Mouse (Mus musculus) stomach, embryonic 15.5 days (tissue): ENCODE measurements around the gene Hip1r. TPM values are rescaled to one million over a fixed set of nuclear protein-coding genes. Genes with fewer than 3 reads are reported as not detected.

Source experiments
- ATAC-seq: fragments of 200-750 bp; cut with Nextera tagmentation; 2 replicates; pipeline ENCODE4 v1.8.0; 2017; ENCODE audit warnings: low read depth, moderate number of reproducible peaks, moderate TSS enrichment; ENCODE audit not compliant: insufficient read depth, low FRiP score
- H3K27ac ChIP-seq: fragments of 300-500 bp; sonication (generic); 2 replicates; pipeline ENCODE4 v1.5.1; 2015; ENCODE audit warnings: mild to moderate bottlenecking, inconsistent platforms
- H3K27me3 ChIP-seq: fragments of 300-500 bp; sonication (generic); replicated peaks from 2 replicates; pipeline ENCODE4 v1.6.1; 2015; ENCODE audit warnings: inconsistent platforms
- H3K36me3 ChIP-seq: fragments of 300-500 bp; sonication (generic); 2 replicates; pipeline ENCODE4 v1.6.1; 2015; ENCODE audit warnings: inconsistent platforms
- H3K4me1 ChIP-seq: fragments of 300-500 bp; sonication (generic); 2 replicates; pipeline ENCODE4 v1.6.1; 2015; ENCODE audit warnings: inconsistent platforms
- H3K4me2 ChIP-seq: fragments of 300-500 bp; sonication (generic); 2 replicates; pipeline ENCODE4 v1.6.1; 2015; ENCODE audit warnings: mild to moderate bottlenecking, inconsistent platforms
- H3K4me3 ChIP-seq: fragments of 300-500 bp; sonication (generic); replicated peaks from 2 replicates; pipeline ENCODE4 v1.5.1; 2015; ENCODE audit warnings: inconsistent platforms
- H3K9ac ChIP-seq: fragments of 300-500 bp; sonication (generic); 2 replicates; pipeline ENCODE4 v1.6.1; 2015; ENCODE audit warnings: inconsistent platforms
- H3K9me3 ChIP-seq: fragments of 300-500 bp; sonication (generic); 2 replicates; pipeline ENCODE4 v1.6.1; 2016; ENCODE audit warnings: inconsistent platforms
- WGBS: fragments of 180-500 bp; shearing (Covaris S2); methylation state at CpG from one replicate; pipeline ENCODE4 v1.1.7; 2015; 5-methylcytosine and 5-hydroxymethylcytosine counted together
- polyA plus RNA-seq: library from polyadenylated mRNA; unstranded; fragments of >200 nt; fragmentation: Nextera tagmentation; extraction: Ambion mirVana; gene quantifications from 2 replicates; pipeline ENCODE4 v1.2.1, GENCODE M21; 2015

The Hip1r gene
- polyA plus RNA-seq, 1 experiment from 2014 or later = 27.0 TPM

DNA sequence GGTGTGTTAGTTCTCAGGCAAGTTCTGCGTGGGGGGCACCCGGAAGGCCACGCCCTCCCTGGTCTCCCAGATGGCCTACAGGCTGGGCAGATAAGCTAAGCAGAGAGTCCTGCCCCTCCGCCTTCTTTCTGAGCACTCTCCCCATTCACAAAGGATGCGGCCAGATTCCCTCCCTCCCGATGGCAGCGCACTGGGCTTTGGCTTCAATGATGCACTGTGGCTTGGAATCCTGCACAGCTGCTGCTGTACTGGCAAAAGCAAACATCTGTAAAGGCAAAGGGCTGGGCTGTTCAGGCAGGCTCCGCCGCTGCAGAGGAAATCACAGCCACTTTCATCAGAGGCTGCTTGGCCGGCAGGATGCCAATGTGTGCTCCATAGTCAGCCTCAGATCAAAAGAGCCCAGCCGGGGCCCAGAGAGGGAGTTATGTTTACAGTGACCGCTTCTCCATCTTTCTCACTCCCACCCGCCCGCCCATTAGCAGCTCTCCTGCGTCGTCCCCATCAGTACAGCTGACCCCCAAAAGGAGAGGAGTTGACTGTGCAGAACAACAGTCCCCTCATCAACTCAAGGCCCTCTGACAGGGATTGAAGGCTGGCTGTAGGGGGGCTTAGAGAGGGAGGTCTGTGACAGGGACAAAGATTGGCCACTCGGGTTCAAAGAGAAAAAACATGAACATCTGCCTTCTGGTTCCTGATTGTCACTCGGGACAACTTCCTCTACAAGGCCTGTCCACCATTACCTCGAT, 37.7 kb downstream of the Hip1r start:
- no peaks in the 10 kb centered on the region for H3K27me3 ChIP-seq
- peaks cover 27% of the 10 kb centered on the region for H3K36me3 ChIP-seq
- no peak overlapping the region for H3K4me3 ChIP-seq
- peak; percentile 52 for ATAC-seq
- H3K4me1 ChIP-seq = peaks cover 54% of the 10 kb centered on the region
- no peaks in the 10 kb centered on the region for H3K9me3 ChIP-seq
- 8% methylated on average over 19 of the region's 19 CpGs for WGBS
- H3K27ac ChIP-seq = peak overlapping the region; percentile 83
- peak overlapping the region; percentile 41 for H3K4me2 ChIP-seq
- H3K9ac ChIP-seq = no peak overlapping the region

GRCm38 (mm10) chr5:124011927-124012326, 38.5 kb downstream of the Hip1r start:
- Histone ChIP-seq H3K9me3 (no peaks in the 10 kb centered on the region), H3K27ac (peak overlapping the region; percentile 83), H3K4me1 (peaks cover 62% of the 10 kb centered on the region), H3K4me2 (peak overlapping the region; percentile 41), H3K36me3 (peaks cover 22% of the 10 kb centered on the region), H3K4me3 (no peak overlapping the region), H3K27me3 (no peaks in the 10 kb centered on the region), H3K9ac (no peak overlapping the region)
- ATAC-seq = no peak
- 34% methylated on average over 8 of the region's 8 CpGs for WGBS

GRCm38 (mm10) chr5:124012885-124013284, 39.5 kb downstream of the Hip1r start:
- no peak for ATAC-seq
- 0 out of 2 replicates have a peak overlapping the region, but pooled peaks have one; percentile 83 for H3K27ac ChIP-seq
- peaks cover 14% of the 10 kb centered on the region for H3K36me3 ChIP-seq
- no peak overlapping the region for H3K4me2 ChIP-seq
- WGBS = 66% methylated on average over 10 of the region's 10 CpGs
- H3K4me3 ChIP-seq = no peak overlapping the region
- H3K4me1 ChIP-seq = peaks cover 72% of the 10 kb centered on the region
- H3K9me3 ChIP-seq = no peaks in the 10 kb centered on the region
- H3K9ac ChIP-seq = no peak overlapping the region
- no peaks in the 10 kb centered on the region for H3K27me3 ChIP-seq

GRCm38 (mm10) chr5:124013747-124014146, 40.3 kb downstream of the Hip1r start:
- Histone ChIP-seq H3K36me3 (peaks cover 7% of the 10 kb centered on the region), H3K9ac (no peak overlapping the region), H3K4me2 (no peak overlapping the region), H3K27me3 (no peaks in the 10 kb centered on the region), H3K9me3 (no peaks in the 10 kb centered on the region), H3K4me3 (no peak overlapping the region), H3K4me1 (peaks cover 74% of the 10 kb centered on the region), H3K27ac (no peak overlapping the region)
- ATAC-seq = no peak
- WGBS = 83% methylated on average over 16 of the region's 16 CpGs

DNA sequence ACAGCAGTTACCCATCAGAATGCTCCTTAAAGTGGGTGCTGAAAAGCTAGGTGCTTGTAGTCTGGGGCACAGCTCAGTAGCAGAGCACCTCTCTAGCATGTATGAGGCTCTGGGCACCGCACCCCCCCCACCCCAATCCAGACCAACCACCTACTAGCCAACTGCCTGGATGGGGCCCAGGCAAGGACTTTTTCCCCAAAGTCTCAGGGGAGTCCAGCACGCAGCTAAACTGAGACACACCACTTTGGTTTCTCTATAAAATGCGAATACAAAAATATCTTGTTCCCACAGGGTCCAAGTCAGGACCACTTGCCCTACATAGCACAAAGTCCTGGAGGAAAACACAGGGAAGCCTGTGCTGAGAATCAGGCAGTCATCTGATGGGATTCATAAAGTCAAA, 40.8 kb downstream of the Hip1r start:
- 79% methylated on average over 3 of the region's 3 CpGs for WGBS
- peak overlapping the region; percentile 60; the same call in 1 of the 2 replicates for H3K27ac ChIP-seq
- H3K27me3 ChIP-seq = no peaks in the 10 kb centered on the region
- H3K36me3 ChIP-seq = peaks cover 4% of the 10 kb centered on the region; the same call in 1 of the 2 replicates
- H3K4me3 ChIP-seq = no peak overlapping the region
- no peak for ATAC-seq
- H3K9ac ChIP-seq = no peak overlapping the region
- no peaks in the 10 kb centered on the region for H3K9me3 ChIP-seq
- H3K4me2 ChIP-seq = no peak overlapping the region
- H3K4me1 ChIP-seq = peaks cover 76% of the 10 kb centered on the region

DNA sequence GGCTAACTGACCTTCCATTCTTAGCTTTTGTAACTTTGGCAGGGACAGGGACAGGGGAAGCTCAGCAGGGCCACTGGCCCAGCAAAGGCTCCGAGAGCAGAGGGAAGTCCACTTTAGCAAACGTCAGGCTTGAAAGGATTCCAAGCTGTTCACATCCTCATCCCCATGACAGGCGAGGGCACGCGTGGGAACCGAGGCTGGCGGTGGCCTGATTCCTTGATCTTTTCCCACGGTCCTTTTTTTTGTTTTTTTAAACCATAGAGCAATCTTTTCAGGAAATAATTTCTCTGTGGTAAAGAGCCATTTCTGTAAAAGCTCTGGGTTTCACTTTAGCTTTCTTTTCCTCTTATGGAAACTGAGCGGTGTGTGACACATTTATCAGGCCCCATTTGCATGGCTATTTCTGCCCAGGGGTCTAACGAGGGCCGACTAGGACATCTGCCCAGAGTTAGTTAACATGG, 41.4 kb downstream of the Hip1r start:
- no peak overlapping the region for H3K4me3 ChIP-seq
- H3K9ac ChIP-seq = no peak overlapping the region
- H3K9me3 ChIP-seq = no peaks in the 10 kb centered on the region
- no peaks in the 10 kb centered on the region for H3K36me3 ChIP-seq
- 0 out of 2 replicates have a peak overlapping the region, but pooled peaks have one; percentile 26 for H3K4me2 ChIP-seq
- peak overlapping the region; percentile 60; the same call in 1 of the 2 replicates for H3K27ac ChIP-seq
- peaks cover 81% of the 10 kb centered on the region for H3K4me1 ChIP-seq
- WGBS = 38% methylated on average over 11 of the region's 11 CpGs
- no peak for ATAC-seq
- H3K27me3 ChIP-seq = no peaks in the 10 kb centered on the region

DNA sequence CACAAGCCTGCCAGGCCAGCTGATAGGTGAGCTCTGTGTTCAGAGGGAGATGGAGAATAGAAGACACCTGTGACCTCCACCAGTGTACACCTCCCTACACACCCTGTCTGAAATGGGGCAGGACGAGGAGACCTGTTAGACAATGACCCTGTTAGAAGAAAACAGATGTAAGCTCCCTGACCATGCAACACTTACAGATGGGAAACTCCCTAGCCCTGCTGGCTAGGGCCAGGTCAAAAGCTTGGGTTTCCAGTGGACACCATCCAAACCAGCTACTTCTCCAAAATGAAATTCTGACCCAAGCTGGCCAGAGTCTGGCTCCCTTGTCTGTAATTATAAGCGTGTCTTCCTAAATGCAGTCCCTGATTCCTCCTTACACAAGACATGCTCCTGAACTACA, 42.3 kb downstream of the Hip1r start:
- Histone ChIP-seq H3K4me1 (peaks cover 79% of the 10 kb centered on the region), H3K9me3 (no peaks in the 10 kb centered on the region), H3K36me3 (no peaks in the 10 kb centered on the region), H3K9ac (no peak overlapping the region), H3K4me2 (no peak overlapping the region), H3K27ac (no peak overlapping the region), H3K4me3 (no peak overlapping the region), H3K27me3 (no peaks in the 10 kb centered on the region)
- no peak for ATAC-seq
- WGBS = 75% methylated on average over 2 of the region's 2 CpGs

DNA sequence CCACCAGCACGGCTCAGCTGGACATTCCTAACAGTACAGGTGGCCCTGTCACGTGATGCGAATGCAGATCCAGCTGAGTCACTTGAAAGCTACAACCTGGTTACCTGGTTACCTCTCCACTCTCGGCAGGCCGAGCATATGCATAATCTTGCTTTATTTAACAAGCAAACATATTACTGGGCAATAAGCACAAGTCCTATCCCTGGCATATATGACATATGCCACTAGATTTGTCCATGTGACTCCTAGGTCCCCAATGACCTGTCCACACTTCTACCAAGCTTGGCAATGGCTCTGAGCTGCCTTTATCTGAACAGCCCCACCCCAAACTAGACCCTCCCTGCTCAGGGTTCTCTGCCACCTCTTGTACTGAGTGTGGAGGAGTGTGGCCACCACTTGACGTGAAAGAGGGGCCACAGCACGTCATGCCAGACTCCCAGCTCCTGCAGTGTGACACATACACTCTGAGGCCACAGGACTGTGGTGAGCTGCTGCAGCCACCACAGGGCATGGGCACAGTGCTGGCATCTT, 42.9 kb downstream of the Hip1r start:
- no peaks in the 10 kb centered on the region for H3K27me3 ChIP-seq
- H3K4me3 ChIP-seq = no peak overlapping the region
- H3K27ac ChIP-seq = peak overlapping the region; percentile 60; the same call in 1 of the 2 replicates
- no peaks in the 10 kb centered on the region for H3K9me3 ChIP-seq
- no peak overlapping the region for H3K4me2 ChIP-seq
- peak; percentile 29; the same call in 1 of the 2 replicates for ATAC-seq
- H3K9ac ChIP-seq = no peak overlapping the region
- 69% methylated on average over 7 of the region's 7 CpGs for WGBS
- H3K4me1 ChIP-seq = peaks cover 78% of the 10 kb centered on the region
- H3K36me3 ChIP-seq = no peaks in the 10 kb centered on the region

DNA sequence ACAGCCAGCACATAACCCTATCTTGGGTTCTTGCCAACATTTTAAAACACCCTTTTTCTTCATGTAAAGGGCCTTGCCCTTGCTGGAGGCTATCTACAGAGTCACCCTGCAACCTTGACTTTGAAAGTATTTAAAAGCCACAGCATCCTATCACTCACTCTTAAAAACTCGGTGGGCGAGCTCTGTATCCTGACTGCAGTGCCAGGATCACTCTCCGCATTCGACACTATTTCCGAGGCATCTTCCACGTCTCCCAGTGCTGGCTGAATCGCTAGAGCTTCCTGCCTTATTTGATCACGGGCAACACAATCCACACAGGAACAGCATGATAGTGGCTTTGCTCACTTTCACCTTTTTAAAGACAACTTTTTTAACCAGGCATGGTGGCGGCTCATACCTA, 44.5 kb downstream of the Hip1r start:
- no peak for ATAC-seq
- 77% methylated on average over 9 of the region's 9 CpGs for WGBS
- H3K4me3 ChIP-seq = no peak overlapping the region

DNA sequence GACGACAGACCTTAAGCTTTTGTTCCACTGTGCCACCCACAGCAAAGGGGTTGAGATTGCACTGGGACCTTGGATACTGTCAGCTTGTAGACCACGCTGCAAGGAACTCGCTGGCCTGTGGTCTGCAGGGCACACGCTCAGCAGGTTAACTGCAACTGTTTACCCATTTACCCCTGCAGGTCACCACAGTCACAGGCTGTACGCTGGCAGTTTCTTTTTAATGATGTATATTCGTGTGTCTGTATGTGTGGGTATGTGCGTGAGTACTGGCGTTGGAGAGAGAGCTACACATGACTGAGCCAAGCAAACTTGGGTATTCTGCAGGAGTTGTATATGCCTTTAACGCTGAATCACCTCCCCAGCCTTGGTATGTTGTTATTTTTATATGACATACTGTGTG, 45.2 kb downstream of the Hip1r start:
- no peak overlapping the region for H3K27ac ChIP-seq
- peaks cover 59% of the 10 kb centered on the region for H3K4me1 ChIP-seq

More for the DNA sequence above, 44.5 kb downstream of the Hip1r start:
- H3K27ac ChIP-seq = no peak overlapping the region
- no peaks in the 10 kb centered on the region for H3K9me3 ChIP-seq
- H3K27me3 ChIP-seq = no peaks in the 10 kb centered on the region
- H3K4me1 ChIP-seq = peaks cover 62% of the 10 kb centered on the region
- H3K4me2 ChIP-seq = no peak overlapping the region
- no peak overlapping the region for H3K9ac ChIP-seq
- no peaks in the 10 kb centered on the region for H3K36me3 ChIP-seq

DNA sequence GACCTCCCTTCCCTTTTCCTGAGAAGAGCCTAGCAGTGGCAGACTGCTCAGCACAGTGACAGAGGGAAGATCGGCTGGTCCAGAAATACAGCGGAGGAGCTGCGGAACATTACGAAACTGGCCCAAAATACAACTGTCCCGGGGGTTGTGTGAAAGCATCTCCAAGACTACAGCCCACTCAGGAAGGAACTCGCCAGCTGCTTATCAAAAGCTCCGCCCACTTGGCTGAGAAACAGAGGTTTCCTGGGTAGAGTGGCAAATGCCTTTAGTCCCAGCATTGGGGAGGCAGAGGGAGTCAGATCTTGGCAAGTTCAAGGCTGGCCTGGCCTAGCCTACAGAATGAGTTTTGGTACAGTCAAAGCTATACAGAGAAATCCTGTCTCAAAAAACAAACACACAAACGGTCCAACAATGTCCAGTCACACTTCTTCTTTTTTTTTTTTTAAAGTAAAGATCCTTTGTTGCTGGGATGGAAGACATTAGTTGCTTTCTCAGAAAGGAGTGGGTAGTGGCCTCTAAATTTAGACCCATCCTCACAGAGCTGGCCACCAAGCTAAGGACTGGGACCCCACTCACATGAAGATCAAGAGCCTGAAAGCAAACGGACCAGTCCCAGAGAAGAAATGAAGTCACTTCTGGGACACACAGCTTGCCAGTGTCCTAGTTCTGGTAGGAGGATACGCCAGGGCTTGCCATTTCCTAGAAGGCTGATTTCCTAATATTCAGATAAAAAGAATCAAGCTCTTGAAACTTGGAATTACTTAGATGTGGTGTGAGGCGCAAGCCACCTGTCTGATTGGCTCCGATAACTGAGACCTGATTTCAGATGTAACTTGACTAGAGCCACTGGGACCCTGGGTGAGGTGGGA, 46.2 kb downstream of the Hip1r start:
- Histone ChIP-seq H3K36me3 (no peaks in the 10 kb centered on the region), H3K9ac (no peak overlapping the region), H3K9me3 (no peaks in the 10 kb centered on the region), H3K4me1 (peaks cover 50% of the 10 kb centered on the region), H3K27me3 (no peaks in the 10 kb centered on the region), H3K4me3 (no peak overlapping the region), H3K4me2 (no peak overlapping the region), H3K27ac (no peak overlapping the region)
- ATAC-seq = no peak
- 63% methylated on average over 12 of the region's 12 CpGs for WGBS

More for the DNA sequence above, 45.2 kb downstream of the Hip1r start:
- Histone ChIP-seq H3K9ac (no peak overlapping the region), H3K9me3 (no peaks in the 10 kb centered on the region), H3K27me3 (no peaks in the 10 kb centered on the region), H3K4me2 (no peak overlapping the region), H3K36me3 (no peaks in the 10 kb centered on the region), H3K4me3 (no peak overlapping the region)
- ATAC-seq = no peak
- 81% methylated on average over 9 of the region's 9 CpGs for WGBS
